Mouse (Mus musculus): ENCODE measurements around the gene Ksr2. TPM values are rescaled to one million over a fixed set of nuclear protein-coding genes. Genes with fewer than 3 reads are reported as not detected.
"Not testable (repeated sequence)": the region's sequence is repeated elsewhere in the genome, so short reads cannot be mapped to it uniquely, and the experiment has no call there.

The Ksr2 gene
- polyA plus RNA-seq (2015; fragmentation: Nextera tagmentation; extraction: Ambion mirVana) = 0.09 and 0.30 TPM in 2 replicates

- H3K9ac ChIP-seq (ENCODE audit: low read length) = peak within 1 kb of the TSS; percentile 67
- H3K27me3 ChIP-seq (ENCODE audit: control insufficient read depth, insufficient read depth, low read depth, low read length) = peaks cover 37% of the 10 kb centered on the region
- peak; percentile 92 for ATAC-seq (ENCODE audit: low read depth)
- under 1% methylated on average over 62 of the region's 89 CpGs for WGBS
- no peaks in the 10 kb centered on the region for H3K36me3 ChIP-seq (ENCODE audit: control insufficient read depth, insufficient read depth, low read length)
- peak within 1 kb of the TSS; percentile 55 for H3K27ac ChIP-seq (ENCODE audit: low read length)
- no peaks in the 10 kb centered on the region; the same call in 1 of the 2 replicates for H3K9me3 ChIP-seq (ENCODE audit: control insufficient read depth, low read length)
- H3K4me1 ChIP-seq (replicated peaks; ENCODE audit: control insufficient read depth, insufficient read depth, low read length) = peaks cover 6% of the 10 kb centered on the region; the same call in 1 of the 2 replicates
- peak within 1 kb of the TSS; percentile 68 for H3K4me2 ChIP-seq (ENCODE audit: low read depth, low read length)
- H3K4me3 ChIP-seq (ENCODE audit: low read length) = peak within 1 kb of the TSS; percentile 58
These were observed at the start of gene Ksr2 for GRCm38 (mm10) chr5:117413507-117414501. Ksr2 (plus strand) TSS chr5:117414000.

- H3K9ac ChIP-seq (ENCODE audit: low read length) = no peak overlapping the region
- no peak overlapping the region for H3K4me3 ChIP-seq (ENCODE audit: low read length)
- no peaks in the 10 kb centered on the region for H3K27me3 ChIP-seq (ENCODE audit: control insufficient read depth, insufficient read depth, low read depth, low read length)
- H3K27ac ChIP-seq (ENCODE audit: low read length) = no peak overlapping the region
- no peaks in the 10 kb centered on the region for H3K9me3 ChIP-seq (ENCODE audit: control insufficient read depth, low read length)
- WGBS = 67% methylated on average over 3 of the region's 3 CpGs
- H3K36me3 ChIP-seq (ENCODE audit: control insufficient read depth, insufficient read depth, low read length) = peaks cover 31% of the 10 kb centered on the region
- H3K4me2 ChIP-seq (ENCODE audit: low read depth, low read length) = no peak overlapping the region
- ATAC-seq (ENCODE audit: low read depth) = no peak
- peaks cover 29% of the 10 kb centered on the region for H3K4me1 ChIP-seq (replicated peaks; ENCODE audit: control insufficient read depth, insufficient read depth, low read length)
These were observed 49.0 kb upstream of the Ksr2 start for GRCm38 (mm10) chr5:117364821-117365220.

DNA sequence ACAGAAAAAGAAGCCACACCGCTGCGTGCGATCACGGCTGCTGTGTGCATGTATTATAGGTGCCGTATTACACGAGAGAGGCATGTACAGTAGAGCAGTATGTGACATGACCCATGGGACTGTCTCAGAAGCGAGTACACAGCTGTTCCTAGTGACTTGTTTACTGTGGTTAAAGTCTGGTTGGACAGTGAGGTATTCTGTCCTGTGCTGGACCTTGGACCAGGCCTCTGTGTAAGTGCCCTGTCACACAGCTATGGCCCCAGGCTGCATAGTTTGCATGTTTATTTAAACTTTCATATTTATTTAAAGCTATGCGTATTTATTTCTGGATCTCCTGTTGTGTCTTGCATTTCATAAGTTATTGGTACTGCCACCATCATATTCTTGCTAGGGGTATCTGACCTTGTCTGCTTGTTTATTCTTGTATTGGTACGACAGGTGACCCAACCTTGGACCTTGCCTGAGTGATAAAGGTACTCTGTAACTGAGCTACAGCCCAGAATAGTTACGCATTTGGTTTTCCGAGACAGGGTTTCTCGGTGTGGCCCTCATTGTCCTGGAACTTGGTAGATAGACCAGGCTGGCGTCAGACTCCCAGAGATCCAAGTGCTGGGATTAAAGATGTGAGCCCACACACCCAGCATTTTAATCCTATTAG lies 47.8 kb upstream of the Ksr2 start:
- Histone ChIP-seq H3K9me3 (ENCODE audit: control insufficient read depth, low read length) (no peaks in the 10 kb centered on the region), H3K4me1 (replicated peaks; ENCODE audit: control insufficient read depth, insufficient read depth, low read length) (peaks cover 16% of the 10 kb centered on the region), H3K27me3 (ENCODE audit: control insufficient read depth, insufficient read depth, low read depth, low read length) (no peaks in the 10 kb centered on the region), H3K4me2 (ENCODE audit: low read depth, low read length) (no peak overlapping the region), H3K36me3 (ENCODE audit: control insufficient read depth, insufficient read depth, low read length) (peaks cover 33% of the 10 kb centered on the region), H3K9ac (ENCODE audit: low read length) (no peak overlapping the region), H3K27ac (ENCODE audit: low read length) (no peak overlapping the region), H3K4me3 (ENCODE audit: low read length) (no peak overlapping the region)
- no peak for ATAC-seq (ENCODE audit: low read depth)
- WGBS = 87% methylated on average over 13 of the region's 13 CpGs

- WGBS = 39% methylated on average over 8 of the region's 8 CpGs
- Histone ChIP-seq H3K9me3 (ENCODE audit: control insufficient read depth, low read length) (no peaks in the 10 kb centered on the region), H3K27ac (ENCODE audit: low read length) (no peak overlapping the region), H3K27me3 (ENCODE audit: control insufficient read depth, insufficient read depth, low read depth, low read length) (no peaks in the 10 kb centered on the region), H3K4me1 (replicated peaks; ENCODE audit: control insufficient read depth, insufficient read depth, low read length) (peaks cover 13% of the 10 kb centered on the region), H3K36me3 (ENCODE audit: control insufficient read depth, insufficient read depth, low read length) (peaks cover 41% of the 10 kb centered on the region), H3K4me3 (ENCODE audit: low read length) (no peak overlapping the region), H3K9ac (ENCODE audit: low read length) (no peak overlapping the region), H3K4me2 (ENCODE audit: low read depth, low read length) (no peak overlapping the region)
- no peak for ATAC-seq (ENCODE audit: low read depth)
These were observed 46.6 kb upstream of the Ksr2 start for GRCm38 (mm10) chr5:117367206-117367605.

DNA sequence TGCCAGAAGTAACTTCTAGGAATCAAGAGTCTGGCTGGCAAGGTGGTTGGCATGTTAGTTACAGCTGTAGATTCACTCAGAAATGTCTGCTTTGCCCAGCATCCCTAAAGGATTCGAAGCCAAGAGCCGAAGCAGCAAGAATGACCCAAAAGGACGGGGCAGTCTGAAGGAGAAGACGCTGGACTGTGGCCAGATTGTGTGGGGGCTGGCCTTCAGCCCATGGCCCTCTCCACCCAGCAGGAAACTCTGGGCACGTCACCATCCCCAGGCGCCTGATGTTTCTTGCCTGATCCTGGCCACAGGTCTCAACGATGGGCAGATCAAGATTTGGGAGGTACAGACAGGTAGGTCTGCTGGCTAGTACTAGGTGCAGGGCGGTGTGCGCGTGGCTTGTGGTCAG lies 43.2 kb upstream of the Ksr2 start:
- Histone ChIP-seq H3K4me2 (ENCODE audit: low read depth, low read length) (no peak overlapping the region), H3K36me3 (ENCODE audit: control insufficient read depth, insufficient read depth, low read length) (peaks cover 45% of the 10 kb centered on the region), H3K27me3 (ENCODE audit: control insufficient read depth, insufficient read depth, low read depth, low read length) (no peaks in the 10 kb centered on the region), H3K9ac (ENCODE audit: low read length) (no peak overlapping the region), H3K4me1 (replicated peaks; ENCODE audit: control insufficient read depth, insufficient read depth, low read length) (no peaks in the 10 kb centered on the region), H3K9me3 (ENCODE audit: control insufficient read depth, low read length) (no peaks in the 10 kb centered on the region), H3K27ac (ENCODE audit: low read length) (no peak overlapping the region), H3K4me3 (ENCODE audit: low read length) (no peak overlapping the region)
- no peak for ATAC-seq (ENCODE audit: low read depth)
- WGBS = 72% methylated on average over 10 of the region's 10 CpGs

- Histone ChIP-seq H3K27ac (ENCODE audit: low read length) (no peak overlapping the region), H3K4me3 (ENCODE audit: low read length) (no peak overlapping the region), H3K27me3 (ENCODE audit: control insufficient read depth, insufficient read depth, low read depth, low read length) (no peaks in the 10 kb centered on the region), H3K9me3 (ENCODE audit: control insufficient read depth, low read length) (no peaks in the 10 kb centered on the region), H3K36me3 (ENCODE audit: control insufficient read depth, insufficient read depth, low read length) (peaks cover 50% of the 10 kb centered on the region), H3K4me1 (replicated peaks; ENCODE audit: control insufficient read depth, insufficient read depth, low read length) (no peaks in the 10 kb centered on the region), H3K4me2 (ENCODE audit: low read depth, low read length) (no peak overlapping the region), H3K9ac (ENCODE audit: low read length) (no peak overlapping the region; the same call in 1 of the 2 replicates)
- 78% methylated on average over 9 of the region's 9 CpGs for WGBS
- ATAC-seq (ENCODE audit: low read depth) = no peak; the same call in 1 of the 2 replicates
These were observed 40.4 kb upstream of the Ksr2 start for GRCm38 (mm10) chr5:117373418-117373817.

GRCm38 (mm10) chr5:117374372-117375049 lies 39.3 kb upstream of the Ksr2 start:
- Histone ChIP-seq H3K4me3 (ENCODE audit: low read length) (no peak overlapping the region), H3K4me1 (replicated peaks; ENCODE audit: control insufficient read depth, insufficient read depth, low read length) (no peaks in the 10 kb centered on the region), H3K27ac (ENCODE audit: low read length) (no peak overlapping the region), H3K27me3 (ENCODE audit: control insufficient read depth, insufficient read depth, low read depth, low read length) (no peaks in the 10 kb centered on the region), H3K9me3 (ENCODE audit: control insufficient read depth, low read length) (no peaks in the 10 kb centered on the region), H3K36me3 (ENCODE audit: control insufficient read depth, insufficient read depth, low read length) (peaks cover 40% of the 10 kb centered on the region), H3K9ac (ENCODE audit: low read length) (no peak overlapping the region), H3K4me2 (ENCODE audit: low read depth, low read length) (no peak overlapping the region)
- 73% methylated on average over 7 of the region's 7 CpGs for WGBS
- no peak for ATAC-seq (ENCODE audit: low read depth)

- no peaks in the 10 kb centered on the region for H3K27me3 ChIP-seq (ENCODE audit: control insufficient read depth, insufficient read depth, low read depth, low read length)
- no peak overlapping the region for H3K9ac ChIP-seq (ENCODE audit: low read length)
- no peaks in the 10 kb centered on the region for H3K9me3 ChIP-seq (ENCODE audit: control insufficient read depth, low read length)
- 72% methylated on average over 11 of the region's 11 CpGs for WGBS
- no peak overlapping the region for H3K4me2 ChIP-seq (ENCODE audit: low read depth, low read length)
- peaks cover 45% of the 10 kb centered on the region for H3K36me3 ChIP-seq (ENCODE audit: control insufficient read depth, insufficient read depth, low read length)
- no peak overlapping the region for H3K27ac ChIP-seq (ENCODE audit: low read length)
- no peak overlapping the region for H3K4me3 ChIP-seq (ENCODE audit: low read length)
- no peaks in the 10 kb centered on the region for H3K4me1 ChIP-seq (replicated peaks; ENCODE audit: control insufficient read depth, insufficient read depth, low read length)
- no peak for ATAC-seq (ENCODE audit: low read depth)
These were observed 37.5 kb upstream of the Ksr2 start for GRCm38 (mm10) chr5:117376331-117376761.

DNA sequence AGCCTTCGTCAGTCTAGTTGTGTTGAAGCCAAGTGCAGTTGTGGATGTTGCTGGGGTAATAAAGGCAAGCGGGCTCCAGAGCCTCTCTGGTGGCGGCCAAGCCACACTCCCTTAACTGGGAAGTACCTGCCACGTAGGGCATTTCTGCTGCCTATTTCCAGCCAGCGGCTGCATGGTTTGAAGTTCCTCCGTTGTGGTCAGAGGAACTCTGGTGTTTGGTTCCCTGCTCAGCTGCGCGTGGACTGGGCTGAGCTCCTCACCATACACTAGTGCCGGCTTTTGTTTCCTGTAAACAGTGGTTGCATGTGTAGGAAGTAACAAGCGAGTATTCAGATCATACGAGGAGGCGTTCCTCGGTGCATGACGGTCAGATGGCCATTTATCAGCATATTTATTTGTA lies 36.1 kb upstream of the Ksr2 start:
- not testable (repeated sequence) for H3K4me3 ChIP-seq (ENCODE audit: low read length); H3K27me3 ChIP-seq (ENCODE audit: control insufficient read depth, insufficient read depth, low read depth, low read length); H3K4me1 ChIP-seq (replicated peaks; ENCODE audit: control insufficient read depth, insufficient read depth, low read length); H3K4me2 ChIP-seq (ENCODE audit: low read depth, low read length); H3K27ac ChIP-seq (ENCODE audit: low read length); H3K9me3 ChIP-seq (ENCODE audit: control insufficient read depth, low read length); H3K9ac ChIP-seq (ENCODE audit: low read length); ATAC-seq (ENCODE audit: low read depth)
- H3K36me3 ChIP-seq (ENCODE audit: control insufficient read depth, insufficient read depth, low read length) = peaks cover 43% of the 10 kb centered on the region
- WGBS = 84% methylated on average over 14 of the region's 14 CpGs

Measured in lung, embryonic 16.5 days (tissue).